In the genomic region with DNA sequence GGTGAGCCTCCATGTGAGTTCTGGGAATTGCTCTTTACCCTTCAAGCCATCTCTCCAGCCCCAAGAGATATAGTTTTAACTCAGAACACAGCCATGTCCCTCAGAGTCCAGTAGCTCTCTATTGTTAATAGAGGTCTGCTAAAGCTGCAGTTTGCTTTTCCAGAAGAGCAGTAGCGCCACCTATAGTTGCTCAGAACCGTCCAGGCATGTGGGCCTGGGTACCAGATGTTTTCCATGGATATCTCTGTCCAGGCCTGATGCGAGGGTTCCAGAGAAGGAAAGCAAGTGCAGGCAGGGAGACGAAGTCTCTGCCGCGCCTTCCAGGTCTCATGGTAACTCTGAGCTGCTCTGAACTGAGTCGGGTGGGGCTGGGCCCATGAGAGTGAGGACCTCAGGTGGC, we compare ENCODE assay signal across 9 mouse cellular contexts. TPM values are rescaled to one million over a fixed set of nuclear protein-coding genes. Genes with fewer than 3 reads are reported as not detected.
DNase-seq lines count a peak whose midpoint lies in the region; ATAC-seq and TF ChIP-seq lines count a peak whose summit lies in the region.
"Had no signal": no experiment of that assay in that cellular context is flagged by ENCODE, and none has a peak within 500 bp of the region (broad histone marks: within the 10 kb centered on the region; RNA-seq: fewer than 3 reads in every experiment).

No protein-coding gene starts in this region.

- no peaks in the 10 kb centered on the region for H3K4me1 ChIP-seq in neural tube, embryonic 11.5 days (ENCODE audit: control insufficient read depth, insufficient read depth, low read length)
- H3K4me1 ChIP-seq in forebrain, embryonic 15.5 days: no peaks in the 10 kb centered on the region

- ATAC-seq in neural tube, embryonic 11.5 days (ENCODE audit: insufficient read depth, low FRiP score, low TSS enrichment): no peak
- ATAC-seq in forebrain, embryonic 15.5 days (replicated peaks): no peak

- H3K27me3 ChIP-seq in neural tube, embryonic 11.5 days (ENCODE audit: control insufficient read depth, insufficient read depth, low read length): no peaks in the 10 kb centered on the region
- no peaks in the 10 kb centered on the region for H3K27me3 ChIP-seq in forebrain, embryonic 15.5 days

- no peak overlapping the region for H3K4me3 ChIP-seq in layer of hippocampus, adult 2 months
- no peak overlapping the region for H3K4me3 ChIP-seq in neural tube, embryonic 11.5 days (ENCODE audit: low read depth, low read length)
- H3K4me3 ChIP-seq in forebrain, embryonic 15.5 days: no peak overlapping the region
- H3K4me3 ChIP-seq: megakaryocyte, embryonic 14.5 days had no signal

- no peak overlapping the region for H3K27ac ChIP-seq in layer of hippocampus, adult 2 months
- H3K27ac ChIP-seq in neural tube, embryonic 11.5 days (ENCODE audit: low read depth, low read length): no peak overlapping the region
- no peak overlapping the region for H3K27ac ChIP-seq in forebrain, embryonic 15.5 days (replicated peaks)

- no peak overlapping the region for H3K4me2 ChIP-seq in neural tube, embryonic 11.5 days (ENCODE audit: low read depth)
- H3K4me2 ChIP-seq in forebrain, embryonic 15.5 days (replicated peaks): no peak overlapping the region

- no peaks in the 10 kb centered on the region for H3K9me3 ChIP-seq in neural tube, embryonic 11.5 days (ENCODE audit: control insufficient read depth, low read length)
- no peaks in the 10 kb centered on the region for H3K9me3 ChIP-seq in forebrain, embryonic 15.5 days
- H3K9me3 ChIP-seq: megakaryocyte, embryonic 14.5 days had no signal

- H3K9ac ChIP-seq in neural tube, embryonic 11.5 days (ENCODE audit: low read length): no peak overlapping the region
- H3K9ac ChIP-seq in forebrain, embryonic 15.5 days (replicated peaks): no peak overlapping the region

- 30% methylated on average over 7 of the region's 7 CpGs for WGBS in neural tube, embryonic 11.5 days
- 41% methylated on average over 7 of the region's 7 CpGs for WGBS in forebrain, embryonic 15.5 days

- TF ChIP-seq CTCF in layer of hippocampus, adult 2 months (conservative IDR thresholded peaks at IDR 0.05): peak; percentile 84

- H3K36me3 ChIP-seq in neural tube, embryonic 11.5 days (ENCODE audit: control insufficient read depth, insufficient read depth, low read length): no peaks in the 10 kb centered on the region
- no peaks in the 10 kb centered on the region for H3K36me3 ChIP-seq in forebrain, embryonic 15.5 days

- DNase-seq in cerebellum, adult 9-11 months: peak; percentile 13
- DNase-seq in cerebellum, adult 9-10 months: no peak
- DNase-seq in layer of hippocampus, adult 2 months (ENCODE audit: low spot score in 2 of 2): peak; percentile 32 to 48
- DNase-seq in layer of hippocampus, adult 9-11 months: no peak
- peak; percentile 73 for DNase-seq in R1 (ENCODE audit: low read depth, low spot score)
- peak; percentile 44 for DNase-seq in induced T-regulatory cell, adult 2 months (ENCODE audit: low read depth)
- peak; percentile 38 for DNase-seq in neural tube, embryonic 11.5 days (ENCODE audit: low spot score)

RNA-seq across cellular contexts. Expression of gene Mrps24, which starts 23.7 kb away (rescaled TPM):
- total RNA-seq in layer of hippocampus, adult 2 months (2021): 10 to 100 TPM; 57.3 to 61.4 TPM
- polyA plus RNA-seq in neural tube, embryonic 11.5 days (2014; fragmentation: Nextera tagmentation; extraction: Ambion mirVana): 146 and 159 TPM in 2 replicates
- polyA plus RNA-seq in forebrain, embryonic 15.5 days (2015; fragmentation: Nextera tagmentation; extraction: Ambion mirVana): 177 and 180 TPM in 2 replicates

Comparison
In these comparisons a context has a peak if more than half of its experiments do, and no peak if none do; other contexts are left out.
1. DNase-seq: peak in cerebellum, adult 9-11 months (single experiment), layer of hippocampus, adult 2 months (2 of 2), R1 (single experiment), induced T-regulatory cell, adult 2 months (single experiment) and neural tube, embryonic 11.5 days (single experiment); none in cerebellum, adult 9-10 months (single experiment) and layer of hippocampus, adult 9-11 months (single experiment).